Mouse (Mus musculus) G1E-ER4 (cell line): Measurements from ENCODE around the gene Cd209e. TPM values are rescaled to one million over a fixed set of nuclear protein-coding genes. Genes with fewer than 3 reads are reported as not detected.

ENCODE experiments used
- GATA1 ChIP-seq: IDR thresholded peaks from one replicate; pipeline ENCODE4 v1.8.0; 2012; ENCODE audit warnings: low read length, inconsistent platforms
- polyA plus RNA-seq: library from polyadenylated mRNA; stranded (reverse); fragments of >175 nt; gene quantifications from 2 replicates; pipeline ENCODE4 v1.2.3, GENCODE M21; 2012

Gene Cd209e
- not detected in 2 replicates for polyA plus RNA-seq

DNA sequence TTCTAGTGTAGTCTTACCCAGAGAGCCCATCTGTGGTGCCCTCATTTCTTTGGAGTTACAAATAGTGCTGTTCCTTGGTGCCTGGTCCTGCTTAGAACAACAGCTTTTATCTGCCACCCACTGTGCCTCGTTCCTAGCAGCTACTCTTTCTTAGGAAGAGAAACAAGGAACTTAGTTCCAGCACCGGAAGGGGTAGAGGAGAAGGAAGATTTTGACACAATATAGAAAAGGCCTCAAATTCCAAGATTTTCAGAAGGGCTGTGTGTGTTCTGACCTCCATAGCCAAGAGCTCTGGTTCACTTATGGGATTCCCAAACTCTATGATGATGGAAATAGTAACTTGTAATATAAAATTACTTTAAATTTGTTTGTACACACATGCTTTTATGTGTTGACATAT is at the start of gene Cd209e:
Cd209e (minus strand) TSS at position 101 of the 400 bp plus-strand sequence.
- TF ChIP-seq GATA1 = no peak

DNA sequence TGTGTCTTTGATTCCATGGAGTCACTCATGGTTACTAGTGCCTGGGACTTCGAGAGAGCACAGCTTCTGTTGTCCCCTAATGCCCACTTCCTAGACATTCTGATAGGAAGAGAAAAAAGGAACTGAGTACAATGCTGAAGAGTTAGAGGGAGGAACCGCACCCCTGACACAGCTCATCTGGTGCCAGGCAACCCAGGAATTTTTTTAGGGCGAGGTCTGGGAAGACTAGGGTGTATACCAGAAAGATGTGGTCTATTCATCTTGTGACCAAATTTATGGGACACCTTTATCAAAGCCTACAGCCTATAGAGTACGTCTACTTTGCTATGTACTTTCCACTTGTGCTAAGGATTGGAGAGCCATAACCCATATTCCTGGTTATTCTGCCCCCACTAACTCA is 24.3 kb upstream of the Cd209e start, which contains the start of gene Cd209d:
Cd209d (minus strand) TSS at position 101 of the 400 bp plus-strand sequence.
- TF ChIP-seq GATA1 = no peak

DNA sequence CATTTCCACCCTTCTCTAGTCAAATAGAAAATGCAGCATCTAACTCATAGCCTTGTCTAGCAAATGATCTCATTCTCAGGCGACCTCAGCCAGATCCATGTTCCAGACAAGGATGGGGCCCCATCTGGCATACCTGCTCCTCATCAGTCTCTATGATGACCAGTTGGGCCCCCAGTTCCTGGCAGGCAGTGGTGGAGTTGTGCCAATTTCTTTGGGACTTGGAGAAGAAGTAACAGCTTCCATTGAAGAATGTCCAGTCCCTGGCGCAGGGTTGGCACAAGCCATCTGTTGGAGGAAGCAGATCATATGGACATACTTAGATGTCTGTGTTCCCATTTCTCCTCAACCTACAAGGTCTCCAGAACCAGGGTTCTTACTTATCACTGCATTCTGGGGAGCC is 22.0 kb upstream of the Cd209e start:
- TF ChIP-seq GATA1 = no peak

DNA sequence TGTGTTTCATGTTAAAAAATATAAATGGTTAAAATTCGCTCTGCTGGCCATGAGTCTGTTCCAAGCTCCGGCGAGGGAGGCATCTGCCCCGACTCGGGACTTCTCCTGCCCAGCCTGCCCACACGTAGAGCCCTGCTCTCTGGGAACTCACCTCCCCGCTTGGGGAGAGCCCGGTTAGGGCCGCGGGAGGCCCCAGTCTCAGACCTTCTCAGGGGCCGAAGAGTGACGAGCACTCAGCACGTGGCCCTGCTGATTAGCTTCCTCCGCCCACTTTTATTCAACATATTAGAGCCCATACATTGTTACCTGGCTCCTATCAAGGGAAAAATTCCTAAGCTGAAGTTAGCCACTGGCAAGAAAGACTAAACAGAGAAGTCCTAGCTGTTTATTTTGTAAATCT is 51.0 kb downstream of the Cd209e start:
- TF ChIP-seq GATA1 = no peak

Other genes with a start within 250 kb of the Cd209e start
- gene Xab2, start 233.0 kb downstream of the Cd209e start, polyA plus RNA-seq = 38.8 and 51.5 TPM in 2 replicates
- gene Pet100, start 232.8 kb downstream of the Cd209e start, polyA plus RNA-seq = 50.5 and 55.8 TPM in 2 replicates
- not detected in 2 replicates for gene Pcp2, start 228.8 kb downstream of the Cd209e start, polyA plus RNA-seq
- gene Stxbp2, start 223.4 kb downstream of the Cd209e start, polyA plus RNA-seq = 250 and 417 TPM in 2 replicates
- not detected in 2 replicates for gene Retn, start 198.5 kb downstream of the Cd209e start, polyA plus RNA-seq
- not detected in 2 replicates for gene Mcemp1, start 188.6 kb downstream of the Cd209e start, polyA plus RNA-seq
- not detected in 2 replicates for gene Fcor, start 181.9 kb downstream of the Cd209e start, polyA plus RNA-seq
- 22.4 and 25.8 TPM in 2 replicates for gene Trappc5, start 178.0 kb downstream of the Cd209e start, polyA plus RNA-seq
- not detected in 2 replicates for gene Fcer2a, start 160.1 kb downstream of the Cd209e start, polyA plus RNA-seq
- not detected in 2 replicates for gene Clec4g, start 133.7 kb downstream of the Cd209e start, polyA plus RNA-seq
- gene Cd209a, start 105.3 kb downstream of the Cd209e start, polyA plus RNA-seq = not detected in 2 replicates
- gene Cd209d, start 24.2 kb upstream of the Cd209e start, polyA plus RNA-seq = not detected in 2 replicates
- not detected in 2 replicates for gene Cd209b, start 72.5 kb upstream of the Cd209e start, polyA plus RNA-seq
- not detected in 2 replicates for gene Cd209c, start 100.4 kb upstream of the Cd209e start, polyA plus RNA-seq